Mouse (Mus musculus) heart, postnatal 25 days (tissue): ENCODE measurements around the gene Cd207. TPM values are rescaled to one million over a fixed set of nuclear protein-coding genes. Genes with fewer than 3 reads are reported as not detected.

Experiments used
- DNase-seq: peaks from one replicate; pipeline ENCODE4 v3.0.0; 2022; ENCODE audit warnings: low spot score
- intact Hi-C: fragments of 180-260 bp; cut with DNase I; formaldehyde crosslinking; loops from one replicate; pipeline ENCODE4 v1.15.1; 2025
- total RNA-seq, 2 experiments: library from RNA; stranded (reverse); gene quantifications; 2 replicates each; pipeline ENCODE4 v1.2.3; 2021

The Cd207 gene
- total RNA-seq: 1 to 10 TPM; 1.0 to 1.5 TPM

GRCm38 (mm10) chr6:83677757-83678156 lies at the start of gene Cd207:
Gene Cd207 (minus strand): TSS chr6:83677857.
- intact Hi-C loops: loop anchor here (1.0 to 10.0 kb wide), 2 partner anchors 10 to 463 kb away; partner anchors contain the start of gene Slc4a5
- DNase-seq: no peak

- no peak for DNase-seq
- intact Hi-C loops: no loop called here
These were observed 49.5 kb upstream of the Cd207 start for GRCm38 (mm10) chr6:83727178-83727577.

GRCm38 (mm10) chr6:83722526-83722925 lies 44.9 kb upstream of the Cd207 start:
- DNase-seq: no peak

GRCm38 (mm10) chr6:83717026-83717425 lies 39.4 kb upstream of the Cd207 start:
- intact Hi-C loops: no loop called here
- no peak for DNase-seq

More at GRCm38 (mm10) chr6:83722526-83722925, 44.9 kb upstream of the Cd207 start:
- intact Hi-C loops: no loop called here

- intact Hi-C loops: no loop called here
- no peak for DNase-seq
These were observed 38.0 kb upstream of the Cd207 start for GRCm38 (mm10) chr6:83715461-83716196.

GRCm38 (mm10) chr6:83714221-83715123 lies 36.8 kb upstream of the Cd207 start:
- intact Hi-C loops: no loop called here
- no peak for DNase-seq

- no peak for DNase-seq
- intact Hi-C loops: no loop called here
These were observed 35.8 kb upstream of the Cd207 start for GRCm38 (mm10) chr6:83713271-83714136.

GRCm38 (mm10) chr6:83711725-83712475 lies 34.2 kb upstream of the Cd207 start:
- DNase-seq: no peak
- intact Hi-C loops: no loop called here

GRCm38 (mm10) chr6:83711067-83711675 lies 33.5 kb upstream of the Cd207 start, which contains the start of gene Vax2:
Gene Vax2 (plus strand): TSS chr6:83711264.
- DNase-seq: peak; percentile 33
- intact Hi-C loops: no loop called here

- intact Hi-C loops: no loop called here
- DNase-seq: no peak
These were observed 32.9 kb upstream of the Cd207 start for GRCm38 (mm10) chr6:83710361-83711066.

- no peak for DNase-seq
- intact Hi-C loops: no loop called here
These were observed 30.3 kb upstream of the Cd207 start for GRCm38 (mm10) chr6:83707738-83708510.

- DNase-seq: no peak
- intact Hi-C loops: no loop called here
These were observed 27.0 kb upstream of the Cd207 start for GRCm38 (mm10) chr6:83704701-83705100.

GRCm38 (mm10) chr6:83704294-83704693 lies 26.6 kb upstream of the Cd207 start:
- intact Hi-C loops: no loop called here
- DNase-seq: no peak

- no peak for DNase-seq
- intact Hi-C loops: no loop called here
These were observed 26.0 kb upstream of the Cd207 start for GRCm38 (mm10) chr6:83703722-83704078.

GRCm38 (mm10) chr6:83703000-83703721 lies 25.5 kb upstream of the Cd207 start:
- no peak for DNase-seq
- intact Hi-C loops: no loop called here

GRCm38 (mm10) chr6:83702146-83702999 lies 24.7 kb upstream of the Cd207 start:
- DNase-seq: no peak
- intact Hi-C loops: no loop called here
